Mouse (Mus musculus) cerebellum, adult 9-10 months (tissue): ENCODE results near the gene Rbm17.

Source experiments
- DNase-seq: peaks from one replicate; pipeline ENCODE4 v3.0.0; 2022

The Rbm17 gene

DNA sequence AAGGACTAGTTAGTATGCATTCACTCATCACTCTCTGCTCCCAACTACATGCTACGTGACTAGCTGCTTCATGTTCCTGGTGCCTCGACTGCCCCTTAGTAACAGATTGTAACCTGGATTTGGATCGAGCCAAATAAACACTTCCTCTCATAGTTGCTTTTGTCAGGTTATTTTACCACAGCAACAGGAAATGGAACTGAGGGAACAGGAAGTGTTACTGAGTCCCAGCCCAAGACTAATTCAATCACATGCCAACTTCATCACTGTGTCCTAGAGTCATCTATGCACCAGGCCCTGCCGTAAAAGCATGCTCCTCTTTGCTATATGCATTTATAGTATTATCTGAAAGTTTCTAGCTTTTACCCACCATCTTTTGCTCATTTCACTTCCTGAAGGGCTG, 16.0 kb downstream of the Rbm17 start:
- no peak for DNase-seq

DNA sequence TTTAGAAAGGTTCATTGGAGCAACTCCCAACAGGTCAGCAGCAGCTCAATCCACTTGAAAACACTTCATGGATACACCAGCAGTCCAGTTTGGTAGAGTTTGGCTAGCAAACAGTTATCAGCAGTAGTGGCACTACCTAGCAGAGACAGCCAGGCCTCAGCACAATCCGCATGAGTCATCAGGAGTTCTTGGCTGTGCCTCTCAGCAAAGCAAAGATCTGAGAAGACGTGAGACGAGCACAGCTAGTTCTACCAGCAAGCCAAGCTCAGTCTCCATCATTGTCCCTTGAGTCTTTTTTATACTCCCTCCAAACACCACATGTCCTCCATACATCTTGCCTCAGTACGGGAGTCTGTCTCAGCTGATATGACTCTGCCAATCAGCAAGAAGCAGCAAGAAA, 24.6 kb downstream of the Rbm17 start:
- no peak for DNase-seq

DNA sequence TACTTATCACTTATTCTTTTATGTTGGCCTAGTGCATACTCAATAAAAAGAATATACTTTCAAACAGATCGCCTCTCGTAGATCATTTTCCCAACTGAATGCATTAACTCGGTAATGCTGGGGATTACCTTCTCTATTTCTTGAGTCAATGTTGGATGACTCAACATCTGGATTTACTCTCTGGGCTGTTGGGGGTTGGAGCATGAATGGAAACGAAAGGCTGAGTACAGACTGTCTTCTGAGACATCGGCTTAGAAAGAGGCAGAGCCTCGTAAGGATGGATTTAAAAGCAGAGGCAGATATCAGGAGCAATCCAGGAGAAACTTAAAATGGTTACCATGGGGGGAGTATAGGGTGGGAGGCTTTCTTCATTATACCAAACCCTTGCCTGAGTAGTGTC, 25.8 kb downstream of the Rbm17 start:
- DNase-seq, result no peak

DNA sequence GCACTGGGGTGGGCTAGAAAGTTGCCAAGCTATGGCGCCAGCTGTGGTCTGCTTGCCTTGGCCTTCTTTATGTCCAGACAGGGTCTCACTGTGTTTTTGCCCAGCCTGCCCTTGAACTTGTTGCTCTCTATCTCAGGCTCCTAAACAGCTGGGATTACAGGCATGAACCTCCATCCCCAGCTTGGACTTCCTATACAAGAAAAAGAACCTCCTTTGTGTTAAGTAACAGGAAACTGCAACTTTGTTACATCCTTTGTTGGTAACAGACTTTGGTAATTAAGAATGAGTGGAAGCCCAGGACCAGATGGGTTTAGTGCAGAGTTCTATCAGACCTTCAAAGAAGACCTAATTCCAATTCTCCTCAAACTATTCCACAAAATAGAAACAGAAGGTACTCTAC, 30.3 kb downstream of the Rbm17 start:
- DNase-seq, result no peak

DNA sequence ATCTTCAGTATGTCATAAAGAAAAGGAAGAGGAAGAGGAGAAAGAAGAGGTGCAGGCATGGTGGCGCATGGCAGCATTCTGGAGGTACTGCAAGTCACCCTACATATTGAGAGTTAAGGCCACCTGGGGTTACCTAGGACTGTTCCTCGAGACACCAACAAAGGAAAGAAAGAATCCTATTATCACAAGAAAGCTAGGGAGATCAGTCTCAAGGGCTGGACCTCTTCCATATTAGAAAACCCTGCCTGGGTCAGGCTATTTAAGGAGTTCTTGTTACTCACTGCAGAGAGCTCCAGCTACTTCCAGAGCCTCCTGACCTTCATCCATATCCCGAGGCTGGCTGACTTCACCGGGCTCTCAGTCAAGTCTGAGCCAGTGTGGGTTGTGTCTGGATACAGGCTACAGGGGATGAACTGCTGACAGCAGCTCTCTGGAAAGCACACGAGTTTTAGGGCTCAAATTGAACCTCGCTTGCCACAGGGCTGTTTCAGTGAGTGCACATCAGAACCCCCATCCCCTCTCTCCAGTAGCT, 32.9 kb downstream of the Rbm17 start:
- no peak for DNase-seq

DNA sequence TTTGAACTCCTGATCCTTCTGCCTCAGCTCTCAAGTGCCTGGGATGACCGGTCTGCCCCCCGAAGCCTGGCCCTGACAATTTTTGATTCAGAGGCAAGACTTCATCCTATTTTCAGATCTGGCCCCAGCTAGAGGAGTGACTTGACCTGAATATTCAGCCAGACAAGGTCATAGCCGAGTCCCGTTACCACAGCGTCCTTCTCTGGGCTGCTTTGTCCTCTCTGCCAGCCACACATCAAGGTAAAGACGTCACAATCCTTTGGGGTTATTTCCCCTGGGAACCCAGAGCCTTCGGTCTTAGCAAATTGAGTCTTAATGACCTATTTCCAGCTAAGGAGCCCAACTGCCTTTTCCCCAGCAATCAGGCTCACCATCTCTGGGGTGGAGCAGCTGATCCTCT, 35.5 kb downstream of the Rbm17 start:
- DNase-seq, result no peak

DNA sequence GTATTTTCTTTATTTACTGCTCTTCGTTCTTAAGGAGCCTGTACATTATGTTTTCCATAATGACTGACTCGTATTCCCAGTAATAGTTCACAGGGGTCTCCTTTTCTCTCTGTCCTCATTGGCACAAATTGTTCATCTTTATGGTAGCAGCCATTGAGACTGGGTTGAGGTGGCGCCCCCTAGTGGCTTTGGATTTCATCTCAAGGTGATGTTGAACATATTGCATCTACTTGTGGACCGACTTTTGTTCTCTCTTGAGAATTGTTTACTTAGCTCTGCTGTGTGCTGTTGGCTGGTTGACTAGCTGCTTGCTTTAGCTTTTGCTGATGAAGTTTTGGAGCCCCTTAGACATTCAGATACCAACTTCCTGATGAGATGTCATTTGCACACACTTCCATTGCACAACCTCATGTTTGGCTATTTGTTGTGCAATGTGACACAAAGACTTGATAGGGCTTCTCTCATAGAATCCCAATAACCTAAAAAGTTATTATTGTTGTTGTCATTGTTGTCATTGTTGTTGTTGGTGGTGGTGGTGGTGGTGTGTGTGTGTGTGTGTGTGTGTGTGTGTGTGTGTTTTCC, 36.1 kb downstream of the Rbm17 start:
- DNase-seq, result no peak

DNA sequence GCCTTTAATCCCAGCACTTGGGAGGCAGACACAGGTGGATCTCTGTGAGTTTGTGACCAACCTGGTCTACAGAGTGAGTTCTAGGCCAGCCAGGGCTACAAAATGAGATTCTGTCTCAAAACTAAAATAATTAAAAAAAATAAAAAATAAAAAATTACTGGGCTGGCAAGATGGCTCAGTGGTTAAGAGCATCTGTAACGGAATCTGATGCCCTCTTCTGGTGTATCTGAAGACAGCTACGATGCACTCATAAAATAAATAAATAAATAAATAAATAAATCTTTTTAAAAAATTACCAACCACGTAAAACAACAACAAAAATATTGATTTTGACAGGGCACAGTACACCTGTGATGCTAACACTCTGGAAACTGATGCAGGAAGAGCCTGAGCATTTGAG, 37.1 kb downstream of the Rbm17 start:
- no peak for DNase-seq

DNA sequence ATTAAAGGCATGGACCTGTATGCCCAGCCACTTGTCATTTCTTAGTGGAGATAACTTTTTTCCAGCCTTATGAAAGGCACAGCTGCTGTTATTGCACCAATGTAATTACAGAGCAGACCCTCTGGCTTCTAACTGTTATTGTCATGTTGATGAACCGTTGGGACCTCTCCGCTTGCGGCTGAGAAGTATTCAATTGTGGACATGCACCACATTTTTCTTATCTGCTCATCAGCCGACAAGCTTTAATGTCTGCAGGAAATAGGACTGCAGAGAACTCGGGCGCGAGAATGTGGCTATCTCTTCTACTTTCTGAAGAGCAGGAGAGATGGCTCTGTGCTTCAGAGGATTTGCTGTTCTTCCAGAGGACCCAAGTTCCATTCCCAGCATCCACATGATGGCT, 37.7 kb downstream of the Rbm17 start:
- DNase-seq, result no peak

DNA sequence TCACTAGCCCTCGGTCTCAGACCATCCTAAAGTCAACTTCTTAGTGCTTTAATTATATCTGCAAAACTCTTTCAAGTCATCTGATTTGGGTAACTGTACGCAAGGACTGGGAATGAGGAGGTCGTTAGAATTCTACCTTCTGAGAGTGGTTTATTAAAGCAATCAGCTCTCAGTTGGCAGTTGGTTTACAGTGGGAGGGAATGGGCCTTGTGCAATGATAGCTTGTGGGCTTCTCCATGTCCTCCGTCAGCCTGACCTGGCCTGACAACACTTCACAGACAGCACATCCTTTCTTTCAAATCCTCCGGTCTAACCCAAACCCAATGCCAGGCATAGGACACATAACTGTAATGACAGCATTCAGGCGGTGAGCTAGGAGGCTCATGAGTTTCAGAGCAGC, 39.2 kb downstream of the Rbm17 start:
- no peak for DNase-seq

DNA sequence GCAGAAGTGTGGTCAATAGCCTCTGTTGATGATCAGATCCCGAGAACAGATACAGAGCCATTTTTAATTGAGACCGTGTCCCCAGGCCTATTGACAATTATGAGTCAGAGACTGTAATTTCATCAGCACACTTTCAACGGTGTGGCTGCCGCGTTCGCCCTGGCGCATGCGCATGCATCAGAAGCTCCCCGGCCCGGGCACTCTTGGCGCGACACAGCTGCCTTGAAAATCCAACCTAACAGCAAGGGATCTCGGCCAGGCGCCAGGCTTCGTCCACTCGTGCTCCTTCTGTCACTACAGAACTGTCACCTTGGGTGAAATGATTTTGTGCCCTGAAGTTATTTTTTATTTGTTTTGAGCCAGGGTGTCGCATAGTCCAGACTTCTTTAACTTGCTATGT, 40.7 kb downstream of the Rbm17 start:
- no peak for DNase-seq

DNA sequence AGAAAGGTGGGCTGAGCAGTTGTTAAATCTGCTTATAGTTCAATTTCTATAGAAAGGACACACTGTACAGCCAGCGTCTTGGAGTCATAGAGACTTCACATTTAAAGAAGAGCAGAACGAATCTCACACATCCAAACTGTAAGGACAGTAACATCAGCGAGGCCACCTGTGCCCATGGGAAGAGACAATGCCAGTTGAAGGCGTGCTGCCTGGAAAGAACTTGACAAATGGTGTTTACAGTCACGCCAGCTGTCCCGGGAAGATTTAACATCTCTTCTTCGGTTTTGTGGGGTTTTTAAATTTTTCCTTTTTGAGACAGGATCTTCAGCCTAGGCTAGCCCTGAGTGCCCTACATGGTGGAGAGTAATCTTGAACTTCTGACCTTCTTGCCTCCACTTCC, 45.3 kb downstream of the Rbm17 start:
- DNase-seq, result no peak

DNA sequence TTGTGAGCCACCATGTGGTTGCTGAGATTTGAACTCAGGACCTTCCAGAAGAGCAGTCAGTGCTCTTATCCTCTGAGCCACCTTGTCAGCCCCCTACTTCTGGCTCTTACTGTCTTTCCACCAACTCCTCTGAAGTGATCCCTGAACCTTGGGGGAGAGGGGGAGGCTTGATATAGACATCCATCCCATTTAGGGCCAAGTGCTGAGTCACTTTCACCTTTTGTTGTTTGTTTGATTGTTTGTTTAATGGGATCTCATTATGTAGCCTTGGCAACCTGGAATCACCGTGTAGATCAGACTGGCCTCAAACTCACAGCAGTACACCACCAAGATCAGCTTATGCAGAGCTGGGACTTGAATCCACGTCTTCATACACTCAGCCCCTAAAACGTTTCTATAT, 46.7 kb downstream of the Rbm17 start:
- no peak for DNase-seq

DNA sequence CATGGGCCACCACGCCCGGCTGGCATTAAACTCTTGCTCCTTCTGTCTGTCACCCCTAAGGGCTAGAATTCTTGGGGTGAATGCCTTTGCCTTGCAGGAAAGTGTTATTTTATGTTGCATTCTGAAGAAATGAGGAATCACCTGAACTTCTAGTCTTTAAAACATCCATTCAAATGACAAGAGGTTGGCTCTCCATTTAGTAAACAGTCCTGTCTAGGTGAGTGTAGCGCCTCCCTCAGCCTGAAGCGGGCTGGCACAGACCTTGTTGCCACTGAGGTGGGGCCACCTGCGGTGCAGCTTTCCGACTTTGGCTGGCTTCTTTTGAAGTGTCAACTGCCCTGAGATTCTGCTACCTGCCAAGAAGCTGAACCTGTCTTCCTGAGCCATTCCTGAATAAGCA, 48.6 kb downstream of the Rbm17 start:
- no peak for DNase-seq

DNA sequence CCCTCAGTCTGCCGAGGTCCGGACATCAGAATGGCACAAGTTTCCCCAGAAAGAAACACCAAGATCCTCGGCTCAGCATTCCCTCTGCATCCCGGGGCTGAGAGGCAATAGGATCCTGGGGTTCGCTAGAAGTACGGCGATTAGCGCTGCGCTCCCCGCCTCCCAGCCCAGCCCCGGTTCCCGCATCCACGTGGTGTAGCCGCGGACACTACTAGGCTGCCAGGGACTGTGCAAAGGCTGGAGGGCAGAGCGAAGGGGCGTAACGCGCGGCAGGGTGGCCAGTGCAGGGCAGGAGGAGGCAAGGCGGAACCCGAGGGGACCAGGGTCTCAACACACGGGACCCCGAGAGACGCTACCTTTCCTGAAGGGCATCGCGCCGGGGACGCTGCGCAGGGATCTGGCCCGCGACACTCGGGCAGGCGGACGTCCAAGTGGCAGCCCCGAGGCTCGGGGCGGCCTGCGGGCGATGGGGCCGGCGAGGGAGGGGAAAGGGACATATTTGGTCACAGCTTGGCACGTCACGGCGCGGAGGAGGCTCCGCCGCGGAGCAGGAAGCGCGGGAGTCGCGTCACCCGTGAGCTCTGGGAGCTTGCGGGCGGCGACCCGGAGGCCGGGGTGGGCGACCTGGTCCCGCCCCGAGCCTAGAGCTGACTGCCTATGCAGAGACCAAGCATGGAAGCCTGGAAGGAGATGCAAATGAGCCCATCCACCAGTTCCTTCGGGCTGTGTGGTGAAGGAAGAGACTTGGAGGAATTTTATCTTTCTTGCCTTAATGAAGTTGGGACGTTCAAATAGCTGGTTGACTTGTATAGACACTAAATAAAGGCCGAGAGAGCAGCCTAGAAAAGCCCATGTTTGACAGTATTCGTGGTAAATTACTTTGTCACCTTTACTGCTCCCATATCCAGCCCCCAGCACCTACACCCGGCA, 50.2 kb downstream of the Rbm17 start, which contains the start of gene Pfkfb3:
TSS of gene Pfkfb3 (minus strand) at position 607 of the 930 bp plus-strand sequence.
- DNase-seq, result peak; percentile 58

DNA sequence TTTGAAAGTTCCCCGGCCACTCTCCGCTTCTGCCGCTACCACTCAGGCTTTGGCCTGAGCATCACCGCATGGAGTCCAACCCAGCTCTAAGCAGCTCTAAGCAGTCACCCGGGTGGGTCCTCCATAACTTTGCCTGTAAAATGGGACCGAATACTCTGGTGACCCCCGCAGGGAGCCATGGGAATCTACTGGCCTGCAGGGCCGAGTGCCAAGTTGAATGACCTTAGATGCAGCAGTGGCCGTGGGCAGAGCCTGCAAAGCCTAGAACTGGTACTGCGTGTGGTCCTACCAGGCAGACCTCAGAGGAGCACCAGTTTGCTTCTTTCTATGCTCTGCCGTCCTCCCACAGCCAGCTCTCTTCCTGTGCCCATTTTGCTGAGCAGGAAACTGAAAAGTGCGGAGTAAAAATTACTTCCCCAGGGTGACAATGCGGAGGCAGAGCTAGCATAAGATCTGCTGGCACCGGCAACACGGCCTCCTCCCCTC, 50.9 kb downstream of the Rbm17 start:
- peak; percentile 25 for DNase-seq

DNA sequence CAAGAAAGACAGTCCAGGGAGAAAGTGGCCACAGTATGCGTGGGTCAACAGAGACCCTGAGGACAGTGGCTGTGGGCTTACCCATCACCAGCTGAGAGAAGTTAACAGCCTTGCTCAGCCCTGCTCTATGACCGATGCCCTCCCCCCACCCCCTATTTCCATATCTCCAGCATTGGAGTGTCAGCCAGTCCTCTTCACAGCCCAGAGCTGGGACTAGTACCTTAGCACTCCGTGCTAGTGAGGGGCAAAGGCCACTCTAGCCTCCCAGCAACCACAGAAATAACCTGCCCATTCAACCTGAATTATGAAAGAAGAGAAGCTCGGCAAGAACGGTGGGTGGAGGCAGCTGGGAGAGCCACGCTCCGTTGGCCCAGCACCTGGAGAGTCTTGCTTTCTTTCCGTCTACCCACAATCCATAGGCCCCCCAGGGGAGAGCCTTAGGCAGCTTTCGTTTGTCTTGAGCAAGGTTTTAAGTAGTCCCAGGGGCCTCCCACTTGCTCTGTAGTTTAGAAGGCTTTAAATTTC, 51.6 kb downstream of the Rbm17 start:
- DNase-seq, result no peak

DNA sequence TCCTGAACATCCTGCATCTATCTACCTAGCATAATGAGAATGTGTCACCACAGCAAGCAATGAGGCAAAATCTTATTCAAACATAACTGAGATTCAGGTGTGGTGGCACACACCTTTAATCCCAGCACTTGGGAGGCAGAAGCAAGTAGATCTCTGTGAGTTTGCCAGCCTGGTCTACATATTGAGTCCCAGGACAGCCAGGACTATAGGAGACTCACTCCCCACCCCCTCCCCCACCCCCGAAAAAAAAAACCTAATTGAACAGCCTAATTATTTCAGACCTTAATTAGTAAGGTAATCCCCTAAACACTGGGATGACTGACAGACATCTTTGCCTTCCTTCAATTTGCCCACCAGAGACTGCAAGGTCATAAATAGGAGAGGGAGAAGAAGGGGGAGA, 52.2 kb downstream of the Rbm17 start:
- DNase-seq, result no peak

DNA sequence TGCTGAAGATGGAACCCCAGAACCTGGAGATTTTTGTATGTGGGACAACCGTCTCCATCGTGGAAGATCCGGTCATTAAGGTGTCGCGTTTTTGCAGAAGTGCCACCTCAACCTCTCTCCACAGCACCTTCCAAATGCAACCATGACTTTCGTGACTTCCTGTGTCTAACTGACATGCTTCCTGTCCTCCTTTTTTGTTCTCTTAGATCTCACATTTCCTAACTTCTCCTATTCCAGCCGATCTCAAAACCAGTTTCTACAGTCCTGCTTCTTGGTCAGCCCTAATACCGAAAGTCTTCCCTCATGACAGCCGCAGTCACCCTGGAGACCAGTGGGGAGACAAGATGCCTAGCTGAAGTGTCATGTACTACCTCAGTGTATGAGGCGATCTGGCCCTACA, 55.4 kb downstream of the Rbm17 start:
- DNase-seq, result no peak

DNA sequence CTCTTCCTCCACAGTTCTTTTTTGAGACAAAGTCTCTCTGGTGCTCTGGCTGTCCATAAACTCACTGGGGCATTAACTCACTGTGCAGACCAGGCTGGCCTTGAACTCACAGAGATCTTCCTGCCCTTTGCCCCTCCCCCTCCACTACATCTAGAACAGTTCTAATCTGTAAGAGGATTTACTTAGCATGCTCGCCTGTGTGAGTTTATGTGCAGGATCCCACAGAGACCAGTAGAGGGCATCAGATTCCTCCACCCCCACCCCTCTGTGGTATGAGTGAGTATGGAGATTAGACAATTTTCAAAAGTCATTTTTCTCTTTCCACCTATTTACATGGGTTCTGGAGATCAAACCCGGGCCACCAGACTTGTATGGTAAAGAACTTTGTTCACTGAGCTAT, 56.3 kb downstream of the Rbm17 start:
- no peak for DNase-seq

DNA sequence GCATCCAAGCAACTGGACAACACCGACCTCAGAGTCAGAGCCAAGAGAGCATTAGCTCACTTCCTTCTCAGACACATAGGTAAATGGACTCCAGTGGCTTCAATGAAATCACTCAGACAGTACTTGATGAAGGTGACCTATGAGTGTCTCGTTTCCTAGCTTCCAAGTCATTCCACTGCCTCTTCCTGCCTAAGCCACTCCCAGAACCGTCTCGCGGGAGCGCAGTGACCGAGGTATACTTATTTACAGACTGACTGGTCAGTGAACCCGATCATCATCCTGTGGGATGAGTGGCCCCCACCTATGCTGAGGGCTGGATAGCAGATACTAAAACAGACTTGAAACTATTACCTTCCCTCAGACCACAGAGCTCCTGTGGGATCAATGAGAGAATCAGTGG, 57.9 kb downstream of the Rbm17 start:
- DNase-seq, result no peak

DNA sequence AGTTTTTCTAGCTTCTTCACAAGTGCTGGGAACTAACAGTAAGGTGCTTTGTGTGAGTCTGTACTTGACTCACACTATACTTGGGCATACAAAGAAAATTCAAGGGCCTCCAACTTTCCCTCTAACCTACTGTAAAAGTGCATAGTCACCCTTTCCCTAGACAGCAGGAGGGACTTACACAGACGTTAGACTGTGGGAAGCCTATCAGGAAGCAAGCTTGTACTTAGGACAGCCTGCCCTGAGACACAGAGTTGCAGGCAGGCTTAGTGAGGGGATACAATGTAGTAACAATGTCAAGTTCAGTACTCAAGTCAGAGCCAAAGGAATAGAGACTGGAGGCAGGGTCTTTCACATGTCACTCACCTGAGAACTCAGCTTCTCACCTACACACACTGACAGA, 58.6 kb downstream of the Rbm17 start:
- no peak for DNase-seq

DNA sequence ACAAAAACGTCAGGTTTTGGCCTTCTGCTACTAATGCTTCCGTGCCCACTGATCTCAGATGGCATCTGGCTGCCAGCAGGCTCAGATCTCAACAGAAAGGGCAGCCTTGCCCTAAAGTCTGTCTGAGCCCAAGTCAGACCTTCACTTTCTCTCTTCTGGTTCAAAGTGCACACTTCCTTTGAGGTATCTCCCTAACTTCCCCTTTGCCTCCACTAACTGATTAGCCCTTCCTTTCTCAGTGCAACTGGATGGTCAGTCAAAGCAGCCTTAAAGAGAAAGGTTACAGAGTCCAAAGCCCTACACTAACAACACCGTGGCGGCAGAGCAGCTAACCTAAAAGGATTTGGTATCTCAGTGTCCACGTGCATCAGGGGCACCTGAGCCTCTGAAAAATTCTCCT, 59.6 kb downstream of the Rbm17 start:
- DNase-seq, result no peak

DNA sequence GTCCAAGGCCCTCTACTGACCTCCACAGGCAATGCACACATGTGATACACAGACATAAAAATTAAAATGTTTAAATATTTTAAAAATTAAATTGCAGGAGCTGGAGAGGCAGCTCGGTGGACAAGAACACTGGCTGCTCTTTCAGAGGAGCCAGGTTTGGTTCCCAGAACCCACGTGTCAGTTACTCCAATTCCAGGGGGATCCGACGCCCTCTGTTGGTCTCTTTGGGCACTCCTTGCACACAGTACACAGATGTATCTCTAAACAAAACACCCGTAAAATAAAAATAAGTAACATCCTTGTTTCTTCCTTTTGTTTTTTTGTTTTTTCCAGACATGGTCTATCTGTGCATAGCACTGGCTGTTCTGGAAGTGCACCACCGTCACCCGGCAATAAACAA, 60.8 kb downstream of the Rbm17 start:
- DNase-seq, result no peak
